Mouse (Mus musculus) heart, postnatal 0 days (tissue): ENCODE data around the gene Patj.

Source experiments
- CTCF ChIP-seq: IDR thresholded peaks from 2 replicates; pipeline ENCODE4 v1.5.1; 2016; ENCODE audit warnings: antibody characterized with exemption, control low read depth, low read depth
- EP300 ChIP-seq: IDR thresholded peaks from 2 replicates; pipeline ENCODE4 v1.6.1; 2016; ENCODE audit warnings: antibody characterized with exemption, low read depth

GRCm38 (mm10) chr4:98677506-98677905, 281.9 kb downstream of the Patj start:
- TF ChIP-seq CTCF = no peak
- no peak for TF ChIP-seq EP300
